Mouse (Mus musculus) thymus, postnatal 4 days (tissue): ENCODE measurements around the gene Rgl1.

Source experiments
- DNase-seq: peaks from one replicate; pipeline ENCODE4 v3.0.0; 2021

The Rgl1 gene

DNA sequence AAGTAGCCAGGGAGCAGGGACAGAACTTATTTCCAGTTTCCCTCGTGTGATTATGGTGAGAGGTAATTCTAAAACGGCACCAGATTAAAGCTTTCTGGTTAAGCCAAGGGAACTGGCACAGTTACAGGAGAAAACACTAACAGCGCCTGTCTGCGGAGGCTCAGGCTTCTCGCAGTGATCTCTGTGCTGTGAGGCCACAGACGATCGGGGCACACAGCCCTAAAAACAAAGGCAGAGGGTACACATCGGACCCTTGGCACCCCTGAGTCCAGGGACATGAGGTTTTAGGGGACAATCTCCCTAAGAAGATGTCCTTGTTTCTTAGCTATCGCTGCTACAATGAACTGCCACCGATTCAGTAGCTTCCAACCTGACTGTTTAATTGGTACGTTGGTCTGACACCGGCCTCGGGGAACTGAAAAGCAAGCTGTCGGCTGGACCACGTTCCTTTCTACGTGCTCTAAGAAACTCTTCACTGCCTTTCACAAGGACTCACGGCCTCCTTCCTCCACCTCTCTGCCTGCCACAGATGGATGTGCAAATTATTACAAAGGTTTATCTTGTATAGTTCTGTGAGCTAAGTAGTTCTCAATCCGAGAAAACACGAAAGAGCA lies 187.9 kb downstream of the Rgl1 start:
- no peak for DNase-seq

- DNase-seq, result no peak
These were observed 189.5 kb downstream of the Rgl1 start for GRCm38 (mm10) chr1:152576614-152577144.

DNA sequence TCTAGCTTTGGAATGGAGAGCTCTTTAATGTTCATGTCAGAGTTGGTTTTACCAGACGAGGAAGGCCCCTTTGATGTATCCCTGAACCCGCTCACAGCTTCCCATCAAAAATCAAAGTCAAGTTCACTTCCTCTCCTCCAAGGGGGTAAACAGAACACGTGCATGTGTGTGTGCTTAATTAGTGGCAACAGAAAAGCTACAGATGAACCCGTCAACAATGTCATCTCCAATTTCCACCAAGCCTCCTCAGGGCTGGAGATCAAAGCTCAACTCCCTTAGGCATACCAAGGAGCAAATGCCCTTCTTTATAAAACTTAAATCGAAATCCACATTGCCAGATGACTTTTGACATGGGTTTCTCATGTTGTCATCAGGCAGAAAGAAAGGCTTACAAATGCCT lies 191.1 kb downstream of the Rgl1 start:
- no peak for DNase-seq

DNA sequence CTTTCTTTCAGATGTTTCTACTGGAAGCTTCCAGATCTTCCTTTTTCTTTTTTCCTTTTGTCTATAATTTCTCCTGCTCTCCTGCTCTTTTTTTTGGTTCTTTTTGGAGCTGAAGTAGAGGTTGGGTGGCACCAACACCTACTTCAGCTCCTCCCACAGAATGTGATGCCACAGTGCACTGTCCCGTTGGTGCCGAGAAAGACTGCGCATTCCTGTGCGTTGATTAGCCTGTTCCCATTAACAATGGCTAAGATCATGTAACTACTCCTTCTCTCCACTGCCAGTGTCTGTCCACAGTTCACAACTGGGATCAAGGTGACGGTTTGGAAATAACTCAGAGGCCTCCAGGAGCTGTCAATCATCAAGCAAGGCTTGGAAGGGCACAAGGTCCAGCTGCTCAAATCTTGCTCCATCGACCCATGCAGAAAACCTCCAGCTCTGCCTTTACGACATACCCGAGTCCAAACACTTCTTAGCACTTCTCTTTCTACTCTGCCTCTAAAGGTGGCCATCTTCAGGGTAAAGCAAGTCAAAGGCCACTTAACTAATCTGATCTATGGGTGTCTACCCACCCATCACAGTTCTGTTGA lies 192.6 kb downstream of the Rgl1 start:
- DNase-seq, result no peak

DNA sequence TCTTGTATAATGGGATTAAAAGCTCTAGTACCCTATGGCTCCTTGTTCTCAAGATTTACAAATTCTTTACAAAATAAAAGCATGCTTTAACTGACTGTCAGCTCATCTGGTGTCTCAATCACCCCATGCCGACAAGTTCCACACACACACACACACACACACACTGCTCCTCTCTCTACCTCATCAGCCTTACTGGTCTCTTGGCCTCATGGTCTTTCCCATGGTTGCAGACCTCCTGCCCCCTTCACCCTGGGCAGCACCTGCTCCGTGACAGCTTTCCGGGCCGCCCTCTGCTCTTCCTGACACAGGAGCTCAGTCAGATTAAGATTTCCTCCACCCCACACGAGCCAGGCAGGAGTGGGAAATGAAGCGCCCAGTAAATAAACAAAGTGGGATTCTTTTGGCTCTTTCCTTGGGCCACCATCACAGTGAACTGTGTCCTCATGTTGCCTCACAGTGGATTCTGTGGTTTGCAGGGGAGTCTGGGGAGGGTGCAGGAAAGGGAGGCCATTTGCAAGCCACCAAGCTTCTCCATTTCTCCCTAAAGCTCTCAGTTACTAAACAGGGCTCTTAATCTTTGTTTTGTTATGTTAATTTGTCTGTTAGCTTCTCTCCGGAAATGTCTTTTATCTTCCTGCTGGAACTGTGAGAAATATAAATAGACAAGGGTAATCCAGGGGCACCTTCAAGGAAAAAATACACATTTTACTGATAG lies 193.2 kb downstream of the Rgl1 start:
- no peak for DNase-seq

- DNase-seq, result no peak
These were observed 194.8 kb downstream of the Rgl1 start for GRCm38 (mm10) chr1:152571340-152571739.

- DNase-seq, result no peak
These were observed 195.5 kb downstream of the Rgl1 start for GRCm38 (mm10) chr1:152570681-152571080.

- DNase-seq, result no peak
These were observed 202.9 kb downstream of the Rgl1 start for GRCm38 (mm10) chr1:152563282-152563681.

DNA sequence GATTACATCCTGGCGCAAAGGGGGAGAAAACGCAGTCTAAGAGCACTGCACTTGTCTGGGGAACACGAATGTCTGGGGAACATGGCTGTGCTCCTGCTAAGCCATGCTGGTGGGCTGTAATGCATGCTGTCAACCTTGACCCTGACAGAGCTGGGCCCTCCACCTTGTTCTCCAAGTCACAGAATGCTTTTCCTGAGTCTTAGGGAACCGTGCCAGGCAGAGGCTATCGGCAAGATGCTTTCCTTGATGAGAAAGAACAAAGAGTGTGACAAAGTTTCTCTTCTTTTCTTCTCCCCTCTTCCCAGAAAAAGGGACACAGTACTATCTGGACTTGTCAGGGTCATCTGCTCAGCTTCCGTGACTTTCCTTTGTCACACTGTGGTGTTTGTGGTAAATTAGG lies 203.3 kb downstream of the Rgl1 start:
- DNase-seq, result no peak

GRCm38 (mm10) chr1:152560477-152560876 lies 205.7 kb downstream of the Rgl1 start:
- DNase-seq, result no peak

- DNase-seq, result no peak
These were observed 209.4 kb downstream of the Rgl1 start for GRCm38 (mm10) chr1:152556576-152557281.

GRCm38 (mm10) chr1:152555944-152556573 lies 210.1 kb downstream of the Rgl1 start:
- no peak for DNase-seq

DNA sequence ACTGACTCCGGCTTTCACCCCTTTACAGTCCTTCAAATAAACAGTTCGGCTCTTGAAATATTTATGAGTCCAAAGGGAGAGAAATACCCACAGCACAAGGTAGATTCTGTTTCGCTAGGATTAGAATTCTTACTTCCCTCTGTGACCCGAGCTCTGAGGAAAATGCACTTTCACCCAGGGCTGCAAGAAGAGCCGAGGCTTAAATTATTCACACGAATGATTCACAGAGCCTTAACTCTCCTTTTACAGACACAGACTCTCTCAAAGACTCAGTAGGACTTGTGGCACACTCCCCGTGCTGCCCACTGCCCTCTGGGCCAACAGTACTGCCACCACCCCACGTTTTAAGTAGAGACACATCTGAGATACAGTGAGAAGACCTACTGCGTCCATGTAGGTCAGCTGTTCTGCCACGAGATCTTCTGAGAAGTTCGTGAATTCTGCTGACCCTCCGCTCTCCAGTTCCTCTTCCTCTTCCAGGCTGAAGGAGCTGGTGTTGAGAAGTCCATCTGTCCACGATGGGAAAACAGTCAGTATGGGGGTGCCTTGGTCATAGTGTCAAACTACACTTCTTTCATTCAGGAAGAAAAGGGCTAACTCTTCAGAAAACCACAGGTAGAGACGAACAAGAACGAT lies 212.1 kb downstream of the Rgl1 start:
- DNase-seq, result no peak

DNA sequence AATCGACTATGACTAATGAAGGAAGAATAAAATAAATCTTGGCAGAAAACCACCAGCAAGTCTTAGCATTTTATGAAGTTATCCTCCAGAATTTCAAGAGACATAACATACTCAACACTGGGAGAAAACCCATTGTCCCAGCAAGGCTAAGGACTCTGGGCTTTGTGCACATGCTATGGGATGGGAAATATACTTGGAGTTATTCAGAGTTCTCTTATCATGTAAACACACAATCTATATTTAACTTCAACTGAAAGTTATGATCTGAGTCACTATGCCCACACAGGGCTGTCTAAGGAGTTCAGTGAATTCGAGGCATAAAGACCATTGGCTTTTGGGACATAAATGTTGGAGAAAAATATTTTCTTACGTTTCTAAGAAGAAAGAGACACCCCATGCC lies 215.2 kb downstream of the Rgl1 start:
- no peak for DNase-seq

DNA sequence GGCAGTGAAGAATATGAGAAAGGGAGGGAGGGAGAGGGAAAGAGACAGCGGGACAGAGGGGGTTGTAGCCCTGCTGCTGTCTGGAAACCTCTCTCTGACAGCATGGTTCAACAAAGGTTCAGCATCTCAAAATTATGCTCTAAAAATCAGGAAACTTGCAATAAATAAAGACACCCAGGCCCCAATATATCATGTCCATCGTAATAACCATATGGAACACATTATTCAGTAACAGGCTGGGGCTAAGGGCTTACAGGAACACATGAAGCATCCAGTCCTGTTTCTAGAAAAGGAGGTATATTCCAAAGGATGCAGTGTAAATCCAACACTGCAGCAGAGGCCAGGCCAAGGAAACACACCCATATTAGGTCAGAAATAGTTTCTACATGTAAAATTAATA lies 215.6 kb downstream of the Rgl1 start:
- no peak for DNase-seq

DNA sequence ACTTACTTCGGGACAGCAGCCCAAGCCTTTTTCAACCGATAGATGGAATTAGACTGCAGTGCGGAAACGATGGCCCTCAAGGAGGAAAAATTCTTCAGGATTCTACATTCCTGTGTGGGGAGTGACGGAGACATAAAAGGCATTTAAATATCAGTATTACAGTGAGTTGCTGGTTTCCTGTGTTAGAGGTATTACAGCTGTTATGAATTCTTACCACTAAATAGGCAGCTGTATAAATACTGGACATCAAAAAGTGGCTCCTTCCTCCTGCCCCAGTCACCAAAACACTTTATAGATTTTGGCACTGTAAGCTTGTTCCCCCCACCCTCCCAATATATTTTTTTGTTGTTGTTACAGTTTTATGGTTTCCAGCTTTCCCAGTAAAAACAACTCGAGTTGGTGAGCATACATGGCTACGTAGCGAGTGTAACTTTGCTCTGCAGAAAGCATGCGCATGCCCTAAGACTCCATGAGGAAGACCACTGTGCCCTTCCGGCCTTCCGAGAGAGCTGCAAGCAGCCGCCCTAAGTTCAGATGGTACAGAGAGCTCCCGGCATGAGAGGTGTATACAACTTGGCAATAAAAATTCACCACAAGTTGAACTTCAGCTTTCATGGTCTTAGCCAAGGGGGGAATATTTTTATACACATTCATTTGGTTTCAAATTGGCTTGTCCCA lies 217.0 kb downstream of the Rgl1 start:
- DNase-seq, result no peak

- no peak for DNase-seq
These were observed 222.5 kb downstream of the Rgl1 start for GRCm38 (mm10) chr1:152543449-152544159.

GRCm38 (mm10) chr1:152542747-152543378 lies 223.3 kb downstream of the Rgl1 start:
- no peak for DNase-seq

DNA sequence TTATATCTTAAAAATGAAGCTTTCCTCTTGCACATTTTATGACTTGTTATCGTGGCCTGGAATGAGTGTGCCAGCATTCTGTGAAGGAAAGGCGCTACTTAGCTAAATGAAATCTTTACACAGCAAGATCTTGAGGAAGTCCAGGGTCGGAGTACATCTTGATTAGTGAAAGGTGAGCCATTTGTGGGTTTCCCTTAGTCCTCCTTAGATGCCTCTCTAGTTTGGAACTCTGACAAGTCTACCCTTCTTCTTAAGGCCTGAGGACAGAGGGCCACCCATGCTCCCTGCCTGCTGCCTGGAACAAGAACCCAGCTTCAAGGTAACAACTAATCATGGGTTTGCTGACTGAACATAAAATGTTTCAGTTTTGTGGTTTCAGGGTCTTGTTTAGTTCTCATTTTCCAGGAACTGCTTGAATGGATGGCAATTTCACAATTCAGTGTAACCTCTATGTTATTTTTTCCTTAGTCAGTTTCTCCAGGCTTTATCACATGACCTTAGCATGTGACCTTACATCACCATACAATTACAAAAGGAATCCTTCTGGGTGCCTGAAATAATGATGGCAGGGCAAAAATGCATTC lies 225.8 kb downstream of the Rgl1 start:
- DNase-seq, result no peak

DNA sequence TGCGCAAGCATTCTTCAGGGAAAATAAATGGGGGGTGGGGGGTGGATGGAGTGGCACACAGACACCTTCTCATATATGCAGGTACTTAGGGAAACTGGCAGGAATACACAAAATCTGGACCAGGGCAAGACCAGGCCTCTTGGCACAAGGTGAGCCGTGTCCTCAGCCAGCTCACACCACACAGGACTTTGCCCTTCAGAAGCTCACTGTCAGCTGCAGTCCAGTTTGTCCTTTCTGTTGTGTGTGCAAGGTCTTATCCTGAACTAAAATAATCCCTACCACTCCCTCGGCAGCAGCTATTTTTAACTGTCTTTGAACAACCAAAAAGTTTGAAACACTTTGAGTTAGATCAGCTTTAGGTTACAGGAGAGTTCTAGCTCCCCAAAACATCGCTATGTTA lies 227.3 kb downstream of the Rgl1 start:
- DNase-seq, result no peak
